ENCODE assay signal across 8 mouse cellular contexts in genomic region chr5:24351701-24352171, GRCm38 (mm10). TPM values are rescaled to one million over a fixed set of nuclear protein-coding genes. Genes with fewer than 3 reads are reported as not detected.
A peak's percentile ranks its signal among the peaks of the same experiment; 100 is the strongest.
DNase-seq lines count a peak whose midpoint lies in the region; ATAC-seq lines count a peak whose summit lies in the region.

No protein-coding gene starts in this region.

- WGBS in hindbrain, embryonic 14.5 days: 2% methylated on average over 31 of the region's 41 CpGs

- no peaks in the 10 kb centered on the region for H3K9me3 ChIP-seq in hindbrain, embryonic 14.5 days (ENCODE audit: control insufficient read depth, low read length)

- ATAC-seq in hindbrain, embryonic 14.5 days (ENCODE audit: low FRiP score): peak; percentile 89

- peak overlapping the region; percentile 84 for H3K4me3 ChIP-seq in hindbrain, embryonic 14.5 days (replicated peaks; ENCODE audit: low read length)

- no peaks in the 10 kb centered on the region for H3K36me3 ChIP-seq in hindbrain, embryonic 14.5 days (replicated peaks; ENCODE audit: control insufficient read depth, insufficient read depth)

- peak; percentile 92 to 96 for DNase-seq in adrenal gland, adult (ENCODE audit: inconsistent age in 2 of 2, low spot score in 1 of 2)
- DNase-seq in cerebellum, postnatal 25 days: peak; percentile 91 to 96
- DNase-seq in gastrocnemius, adult 18-20 months (ENCODE audit: low spot score): peak; percentile 45
- DNase-seq in hindbrain, embryonic 14.5 days (ENCODE audit: low spot score): peak; percentile 87
- DNase-seq in left cerebral cortex, adult 11 months (ENCODE audit: low spot score): peak; percentile 68
- peak; percentile 61 for DNase-seq in lung, postnatal 36 days
- DNase-seq in right cerebral cortex, postnatal 14 days: peak; percentile 92
- DNase-seq in natural killer cell, adult 2 months (ENCODE audit: low spot score in 2 of 2): no peak

- peak overlapping the region; percentile 89 for H3K9ac ChIP-seq in hindbrain, embryonic 14.5 days

- 0 out of 2 replicates have a peak, but pooled peaks cover 3% of the 10 kb centered on the region for H3K27me3 ChIP-seq in hindbrain, embryonic 14.5 days (ENCODE audit: control insufficient read depth, insufficient read depth, low read length)

- peak overlapping the region; percentile 94 for H3K27ac ChIP-seq in hindbrain, embryonic 14.5 days

- H3K4me1 ChIP-seq in hindbrain, embryonic 14.5 days (replicated peaks; ENCODE audit: control insufficient read depth, insufficient read depth, low read length): peaks cover 48% of the 10 kb centered on the region

- peak overlapping the region; percentile 97 for H3K4me2 ChIP-seq in hindbrain, embryonic 14.5 days (replicated peaks)

RNA-seq across cellular contexts. Expression of gene Kcnh2, which starts 0.3 kb away (rescaled TPM):
- total RNA-seq in gastrocnemius, adult 18-20 months (2021): 1 to 10 TPM; 1.1 to 1.5 TPM
- 13.9 and 15.1 TPM in 2 replicates for polyA plus RNA-seq in hindbrain, embryonic 14.5 days (2014; fragmentation: Nextera tagmentation; extraction: Ambion mirVana)

RNA-seq across cellular contexts. Expression of gene Nos3, which starts 12.9 kb away (rescaled TPM):
- 1 to 10 TPM; 4.3 to 8.1 TPM for total RNA-seq in gastrocnemius, adult 18-20 months (2021)
- 8.6 and 10.6 TPM in 2 replicates for polyA plus RNA-seq in hindbrain, embryonic 14.5 days (2014; fragmentation: Nextera tagmentation; extraction: Ambion mirVana)

RNA-seq across cellular contexts. Expression of gene Atg9b, which starts 40.2 kb away (rescaled TPM):
- total RNA-seq in gastrocnemius, adult 18-20 months (2021): under 1 TPM; 0.16 to 0.19 TPM
- polyA plus RNA-seq in hindbrain, embryonic 14.5 days (2014; fragmentation: Nextera tagmentation; extraction: Ambion mirVana): 1.6 and 2.4 TPM in 2 replicates

RNA-seq across cellular contexts. Expression of gene Abcb8, which starts 41.7 kb away (rescaled TPM):
- total RNA-seq in gastrocnemius, adult 18-20 months (2021): 10 to 100 TPM; 30.4 to 40.3 TPM
- polyA plus RNA-seq in hindbrain, embryonic 14.5 days (2014; fragmentation: Nextera tagmentation; extraction: Ambion mirVana): 42.0 and 45.6 TPM in 2 replicates

Comparison
In these comparisons a context has a peak if more than half of its experiments do, and no peak if none do; other contexts are left out.
1. DNase-seq: peak in adrenal gland, adult (2 of 2), cerebellum, postnatal 25 days (2 of 2), gastrocnemius, adult 18-20 months (single experiment), hindbrain, embryonic 14.5 days (single experiment), left cerebral cortex, adult 11 months (single experiment), lung, postnatal 36 days (single experiment) and right cerebral cortex, postnatal 14 days (single experiment); none in natural killer cell, adult 2 months (0 of 2).